Mouse (Mus musculus): Measurements from ENCODE around the gene Gpr156. TPM values are rescaled to one million over a fixed set of nuclear protein-coding genes. Genes with fewer than 3 reads are reported as not detected.

Gene Gpr156
- total RNA-seq (2021): not detected
- long read RNA-seq, experiment 1: 0 reads
- long read RNA-seq, experiment 2, partial matches to known transcripts: 0 of 1 reads
- long read RNA-seq, experiment 2, other reads (novel, unspliced or antisense): 1 of 1 reads

GRCm38 (mm10) chr16:37916138-37916817 lies at the start of gene Gpr156:
Gpr156 (plus strand) TSS chr16:37916496.
- peak; percentile 63 for DNase-seq
- intact Hi-C loops (cut with DNase I): no loop called here

GRCm38 (mm10) chr16:37867791-37868505 lies 48.3 kb upstream of the Gpr156 start, which contains the start of gene Lrrc58:
Lrrc58 (plus strand) TSS chr16:37868389.
- H3K27ac ChIP-seq: peak within 1 kb of the TSS; percentile 100
- peak within 1 kb of the TSS; percentile 93 for H3K4me3 ChIP-seq
- DNase-seq: peak; percentile 94
- intact Hi-C loops (cut with DNase I): loop anchor here (5.0 kb wide), 2 partner anchors 51 to 219 kb away; partner anchors contain the start of gene Gsk3b
- TF ChIP-seq CTCF (IDR thresholded peaks at IDR 0.05): no peak

More at GRCm38 (mm10) chr16:37916138-37916817, at the start of gene Gpr156:
- TF ChIP-seq CTCF (IDR thresholded peaks at IDR 0.05): peak; percentile 58
- no peak within 1 kb of the TSS for H3K27ac ChIP-seq
- peak within 1 kb of the TSS; percentile 72 for H3K4me3 ChIP-seq

GRCm38 (mm10) chr16:37868506-37869469 lies 47.5 kb upstream of the Gpr156 start:
- peak; percentile 84 for DNase-seq
- TF ChIP-seq CTCF (IDR thresholded peaks at IDR 0.05): no peak
- H3K27ac ChIP-seq: peak overlapping the region; percentile 100
- peak overlapping the region; percentile 93 for H3K4me3 ChIP-seq
- intact Hi-C loops (cut with DNase I): loop anchor here (5.0 kb wide), 2 partner anchors 51 to 219 kb away; partner anchors contain the start of gene Gsk3b

- intact Hi-C loops (cut with DNase I): loop anchor here (5.0 kb wide), 3 partner anchors 52 to 328 kb away; partner anchors contain the start of gene Gsk3b
- DNase-seq: no peak
- H3K4me3 ChIP-seq: peak overlapping the region; percentile 93
- H3K27ac ChIP-seq: peak overlapping the region; percentile 100
- no peak for TF ChIP-seq CTCF (IDR thresholded peaks at IDR 0.05)
These were observed 46.6 kb upstream of the Gpr156 start for GRCm38 (mm10) chr16:37869470-37870231.

GRCm38 (mm10) chr16:37871112-37871715 lies 45.1 kb upstream of the Gpr156 start:
- intact Hi-C loops (cut with DNase I): loop anchor here (5.0 kb wide), 1 partner anchor 326 kb away; no protein-coding TSS in a partner anchor
- TF ChIP-seq CTCF (IDR thresholded peaks at IDR 0.05): no peak
- peak overlapping the region; percentile 93 for H3K4me3 ChIP-seq
- DNase-seq: peak; percentile 67
- H3K27ac ChIP-seq: peak overlapping the region; percentile 100

- Histone ChIP-seq H3K27ac (0 out of 2 replicates have a peak overlapping the region, but pooled peaks have one; percentile 36), H3K4me3 (no peak overlapping the region)
- DNase-seq: no peak
- intact Hi-C loops (cut with DNase I): loop anchor here (5.0 kb wide), 1 partner anchor 323 kb away; no protein-coding TSS in a partner anchor
- TF ChIP-seq CTCF (IDR thresholded peaks at IDR 0.05): no peak
These were observed 41.6 kb upstream of the Gpr156 start for GRCm38 (mm10) chr16:37874501-37875235.

- TF ChIP-seq CTCF (IDR thresholded peaks at IDR 0.05): no peak
- Histone ChIP-seq H3K27ac (no peak overlapping the region), H3K4me3 (no peak overlapping the region)
- no peak for DNase-seq
- intact Hi-C loops (cut with DNase I): no loop called here
These were observed 38.9 kb upstream of the Gpr156 start for GRCm38 (mm10) chr16:37877406-37877805.

- TF ChIP-seq CTCF (IDR thresholded peaks at IDR 0.05): no peak
- DNase-seq: no peak
- H3K27ac ChIP-seq: no peak overlapping the region
- no peak overlapping the region for H3K4me3 ChIP-seq
- intact Hi-C loops (cut with DNase I): no loop called here
These were observed 37.3 kb upstream of the Gpr156 start for GRCm38 (mm10) chr16:37878951-37879505.

- intact Hi-C loops (cut with DNase I): no loop called here
- TF ChIP-seq CTCF (IDR thresholded peaks at IDR 0.05): no peak
- Histone ChIP-seq H3K4me3 (no peak overlapping the region), H3K27ac (no peak overlapping the region)
- no peak for DNase-seq
These were observed 36.4 kb upstream of the Gpr156 start for GRCm38 (mm10) chr16:37879750-37880419.

Measured in gastrocnemius, adult 2 months (tissue).